Mouse (Mus musculus) CH12.LX (cell line): Measurements from ENCODE around the gene Ccdc6. TPM values are rescaled to one million over a fixed set of nuclear protein-coding genes. Genes with fewer than 3 reads are reported as not detected.
A peak's percentile ranks its signal among the peaks of the same experiment; 100 is the strongest.

Source experiments
- DNase-seq: peaks from one replicate; pipeline ENCODE4 v3.0.0-alpha.2; 2013; ENCODE audit errors: extremely low read depth
- H3K27ac ChIP-seq: 2 replicates; pipeline ENCODE4 v1.5.1; 2012; ENCODE audit warnings: low read depth, mild to moderate bottlenecking, control low read depth, moderate library complexity; ENCODE audit not compliant: insufficient read depth
- H3K27me3 ChIP-seq: replicated peaks from 2 replicates; pipeline ENCODE3; 2012; ENCODE audit warnings: inconsistent platforms
- H3K36me3 ChIP-seq, 2 experiments: replicated peaks in 1 of 2; 2 replicates each; pipeline versions ENCODE3 to v1.6.1; 2012; ENCODE audit warnings: inconsistent platforms in 1 of 2, low read length in 1 of 2, mild to moderate bottlenecking in 1 of 2, mixed read lengths in 1 of 2, moderate library complexity in 1 of 2; ENCODE audit not compliant: control insufficient read depth in 1 of 2, insufficient read depth in 1 of 2
- H3K4me1 ChIP-seq, 2 experiments: 2 replicates each; pipeline ENCODE4 v1.6.1; 2012; ENCODE audit warnings: inconsistent platforms in 1 of 2, moderate library complexity in 1 of 2; ENCODE audit not compliant: insufficient read depth in 2 of 2, control insufficient read depth in 1 of 2
- H3K4me2 ChIP-seq: 2 replicates; pipeline ENCODE4 v1.6.1; 2012; ENCODE audit warnings: low read depth, mild to moderate bottlenecking, control low read depth; ENCODE audit not compliant: poor library complexity, insufficient read depth, severe bottlenecking
- H3K4me3 ChIP-seq, 3 experiments: fragments of 150-350 bp in 1 of 3; sonication (generic) in 1 of 3; replicated peaks in 1 of 3; 2 replicates each; pipeline versions ENCODE3 to v1.5.1; 2011 to 2012; ENCODE audit warnings: low read depth in 2 of 3, low read length in 2 of 3, mild to moderate bottlenecking in 2 of 3, moderate library complexity in 2 of 3, control low read depth in 1 of 3, improper control_type of control experiment in 1 of 3, inconsistent platforms in 1 of 3, mixed read lengths in 1 of 3; ENCODE audit not compliant: poor library complexity in 1 of 3
- H3K79me2 ChIP-seq: replicated peaks from 2 replicates; pipeline ENCODE4 v1.6.1; 2012; ENCODE audit warnings: mild to moderate bottlenecking, moderate library complexity; ENCODE audit not compliant: control insufficient read depth, poor library complexity, insufficient read depth, severe bottlenecking; ENCODE audit errors: extremely low read depth
- H3K9ac ChIP-seq: 2 replicates; pipeline ENCODE4 v1.6.1; 2012; ENCODE audit warnings: low read depth, mild to moderate bottlenecking, control low read depth, moderate library complexity; ENCODE audit not compliant: insufficient read depth
- H3K9me3 ChIP-seq: replicated peaks from 2 replicates; pipeline ENCODE3; 2012; ENCODE audit warnings: low read length, inconsistent platforms, mixed read lengths
- BHLHE40 ChIP-seq: IDR thresholded peaks from 2 replicates; pipeline ENCODE4 v1.6.1; 2011; ENCODE audit warnings: mild to moderate bottlenecking, low read depth, low read length, improper control_type of control experiment
- CHD1 ChIP-seq: IDR thresholded peaks from 2 replicates; pipeline ENCODE4 v1.6.1; 2012; ENCODE audit warnings: low read depth, low read length, improper control_type of control experiment, inconsistent platforms
- CHD2 ChIP-seq: IDR thresholded peaks from 2 replicates; pipeline ENCODE4 v1.6.1; 2011; ENCODE audit warnings: low read length, improper control_type of control experiment
- E2F4 ChIP-seq: IDR thresholded peaks from 2 replicates; pipeline ENCODE4 v1.6.1; 2011; ENCODE audit warnings: low read depth, low read length, improper control_type of control experiment; ENCODE audit not compliant: insufficient replicate concordance
- ELF1 ChIP-seq: IDR thresholded peaks from 2 replicates; pipeline ENCODE4 v1.6.1; 2014; ENCODE audit warnings: low read depth, mild to moderate bottlenecking, inconsistent platforms, low read length, improper control_type of control experiment
- EP300 ChIP-seq: IDR thresholded peaks from 2 replicates; pipeline ENCODE4 v1.6.1; 2011; ENCODE audit warnings: low read length, improper control_type of control experiment
- ETS1 ChIP-seq: conservative IDR thresholded peaks from 2 replicates; pipeline ENCODE4 v1.6.1; 2012; ENCODE audit warnings: low read depth, mild to moderate bottlenecking, inconsistent platforms, low read length, improper control_type of control experiment, moderate library complexity
- GABPA ChIP-seq: IDR thresholded peaks from 2 replicates; pipeline ENCODE4 v1.6.1; 2012; ENCODE audit warnings: low read depth, low read length, improper control_type of control experiment, inconsistent platforms; ENCODE audit not compliant: insufficient replicate concordance
- IRF4 ChIP-seq: IDR thresholded peaks from 2 replicates; pipeline ENCODE4 v1.6.1; 2014; ENCODE audit warnings: low read depth, mild to moderate bottlenecking, inconsistent platforms, low read length, improper control_type of control experiment
- JUN ChIP-seq: IDR thresholded peaks from 2 replicates; pipeline ENCODE4 v1.6.1; 2011; ENCODE audit warnings: low read depth, mild to moderate bottlenecking, low read length, improper control_type of control experiment, moderate library complexity; ENCODE audit not compliant: insufficient read depth
- JUND ChIP-seq: conservative IDR thresholded peaks from 2 replicates; pipeline ENCODE4 v1.6.1; 2011; ENCODE audit warnings: low read depth, low read length, improper control_type of control experiment
- MAFK ChIP-seq: IDR thresholded peaks from 2 replicates; pipeline ENCODE4 v1.6.1; 2011; ENCODE audit warnings: low read length, improper control_type of control experiment; ENCODE audit not compliant: insufficient replicate concordance
- MAX ChIP-seq: IDR thresholded peaks from 2 replicates; pipeline ENCODE4 v1.6.1; 2011; ENCODE audit warnings: low read length, improper control_type of control experiment
- MEF2A ChIP-seq: IDR thresholded peaks from 2 replicates; pipeline ENCODE4 v1.6.1; 2014; ENCODE audit warnings: low read depth, mild to moderate bottlenecking, inconsistent platforms, low read length, improper control_type of control experiment, borderline replicate concordance
- MXI1 ChIP-seq: IDR thresholded peaks from 2 replicates; pipeline ENCODE4 v1.6.1; 2011; ENCODE audit warnings: mild to moderate bottlenecking, low read depth, low read length, improper control_type of control experiment
- MYC ChIP-seq: IDR thresholded peaks from 2 replicates; pipeline ENCODE4 v1.6.1; 2011; ENCODE audit warnings: low read depth, mild to moderate bottlenecking, improper control_type of control experiment, low read length
- NRF1 ChIP-seq: IDR thresholded peaks from 2 replicates; pipeline ENCODE4 v1.6.1; 2014; ENCODE audit warnings: low read depth, mild to moderate bottlenecking, inconsistent platforms, low read length, improper control_type of control experiment, moderate library complexity
- POLR2A ChIP-seq: IDR thresholded peaks from 2 replicates; pipeline ENCODE4 v1.6.1; 2011; ENCODE audit warnings: low read depth, mild to moderate bottlenecking, improper control_type of control experiment, low read length
- POLR2AphosphoS2 ChIP-seq: IDR thresholded peaks from 2 replicates; pipeline ENCODE4 v1.6.1; 2011; ENCODE audit warnings: low read depth, low read length, improper control_type of control experiment
- RAD21 ChIP-seq: IDR thresholded peaks from 2 replicates; pipeline ENCODE4 v1.6.1; 2011; ENCODE audit warnings: low read depth, mild to moderate bottlenecking, low read length, improper control_type of control experiment, moderate library complexity
- RCOR1 ChIP-seq: conservative IDR thresholded peaks from 2 replicates; pipeline ENCODE4 v1.6.1; 2012; ENCODE audit warnings: low read depth, mild to moderate bottlenecking, inconsistent platforms, low read length, improper control_type of control experiment
- SMC3 ChIP-seq: IDR thresholded peaks from 2 replicates; pipeline ENCODE4 v1.6.1; 2011; ENCODE audit warnings: low read depth, low read length, improper control_type of control experiment
- TCF12 ChIP-seq: IDR thresholded peaks from 2 replicates; pipeline ENCODE4 v1.6.1; 2014; ENCODE audit warnings: low read depth, mild to moderate bottlenecking, inconsistent platforms, low read length, improper control_type of control experiment
- UBTF ChIP-seq: IDR thresholded peaks from 2 replicates; pipeline ENCODE4 v1.6.1; 2012; ENCODE audit warnings: low read depth, mild to moderate bottlenecking, inconsistent platforms, low read length, improper control_type of control experiment, moderate library complexity
- USF1 ChIP-seq: IDR thresholded peaks from 2 replicates; pipeline ENCODE4 v1.6.1; 2014; ENCODE audit warnings: low read depth, mild to moderate bottlenecking, inconsistent platforms, low read length, improper control_type of control experiment
- USF2 ChIP-seq: conservative IDR thresholded peaks from 2 replicates; pipeline ENCODE4 v1.6.1; 2011; ENCODE audit warnings: low read depth, low read length, improper control_type of control experiment
- ZC3H11A ChIP-seq: IDR thresholded peaks from 2 replicates; pipeline ENCODE4 v1.6.1; 2012; ENCODE audit warnings: low read depth, mild to moderate bottlenecking, inconsistent platforms, low read length, improper control_type of control experiment
- ZMIZ1 ChIP-seq: IDR thresholded peaks from 2 replicates; pipeline ENCODE4 v1.6.1; 2012; ENCODE audit warnings: low read depth, mild to moderate bottlenecking, inconsistent platforms, low read length, improper control_type of control experiment
- ZNF384 ChIP-seq: IDR thresholded peaks from 2 replicates; pipeline ENCODE4 v1.6.1; 2012; ENCODE audit warnings: low read depth, low read length, improper control_type of control experiment, inconsistent platforms
- dilution Hi-C: fragments of 300-500 bp; cut with MboI; formaldehyde crosslinking; loops from 2 replicates; pipeline ENCODE4 v1.14.3; 2020; ENCODE audit warnings: low sequenced_read_pairs; ENCODE audit not compliant: extremely low pct_unique_long_range_greater_than_20kb, extremely low pct_ligation_motif_present
- in situ Hi-C: fragments of 300-500 bp; cut with MboI; formaldehyde crosslinking; loops from 3 replicates; pipeline ENCODE4 v1.14.3; 2019; ENCODE audit warnings: low sequenced_read_pairs, low pct_ligation_motif_present, low pct_unique_long_range_greater_than_20kb, mixed read lengths
- polyA plus RNA-seq: library from polyadenylated mRNA; unstranded; fragments of >175 nt; gene quantifications from 2 replicates; pipeline ENCODE4 v1.2.1, GENCODE M21; 2012; ENCODE audit warnings: low read depth; ENCODE audit not compliant: insufficient read length
- total RNA-seq, 2 experiments: library from RNA; depleted of rRNA; stranded (reverse); fragments of 300-350 nt in 1 of 2; fragments of >200 nt in 1 of 2; gene quantifications; 2 replicates each; pipeline ENCODE4 v1.2.3; 2012 to 2014

The Ccdc6 gene
- total and polyA plus RNA-seq, 3 experiments, result 19.7 to 36.7 (median 33.5) TPM

GRCm38 (mm10) chr10:70097291-70097901 is 475 bp downstream of the Ccdc6 start:
- in situ Hi-C loops, result no loop called here
- peak overlapping the region; percentile 84; the same call in 1 of the 2 replicates for H3K4me2 ChIP-seq
- dilution Hi-C loops, result no loop called here
- peaks cover 11 to 23% of the 10 kb centered on the region in 2 experiments for H3K4me1 ChIP-seq
- peaks cover 11% of the 10 kb centered on the region for H3K9me3 ChIP-seq
- peak overlapping the region; percentile 94 for H3K27ac ChIP-seq
- H3K27me3 ChIP-seq, result no peaks in the 10 kb centered on the region
- peak overlapping the region; percentile 89 to 100 (median 91) for H3K4me3 ChIP-seq
- H3K79me2 ChIP-seq, result peaks cover 49% of the 10 kb centered on the region
- no peak for TF ChIP-seq MAX
- no peak for TF ChIP-seq ELF1
- no peak for TF ChIP-seq POLR2A
- no peak for DNase-seq
- peak overlapping the region; percentile 95 for H3K9ac ChIP-seq
- H3K36me3 ChIP-seq, result peaks cover 7 to 32% of the 10 kb centered on the region in 2 experiments

- in situ Hi-C loops, result no loop called here
- peak overlapping the region; percentile 94 for H3K27ac ChIP-seq
- peak; percentile 58 for DNase-seq
- peak overlapping the region; percentile 95 for H3K9ac ChIP-seq
- H3K4me3 ChIP-seq, result peak overlapping the region; percentile 89 to 100 (median 91)
- peaks cover 11 to 23% of the 10 kb centered on the region in 2 experiments for H3K4me1 ChIP-seq
- dilution Hi-C loops, result no loop called here
- peaks cover 8 to 37% of the 10 kb centered on the region in 2 experiments for H3K36me3 ChIP-seq
- peaks cover 11% of the 10 kb centered on the region for H3K9me3 ChIP-seq
- H3K79me2 ChIP-seq, result peaks cover 55% of the 10 kb centered on the region
- H3K4me2 ChIP-seq, result peak overlapping the region; percentile 84
- H3K27me3 ChIP-seq, result no peaks in the 10 kb centered on the region
- TF ChIP-seq RAD21 (no peak; the same call in 1 of the 2 replicates), ZMIZ1 (peak; percentile 59; the same call in 1 of the 2 replicates), JUN (no peak), SMC3 (no peak), ZC3H11A (no peak), MEF2A (peak; percentile 52; the same call in 1 of the 2 replicates), ELF1 (no peak; the same call in 1 of the 2 replicates), ZNF384 (peak; percentile 42; the same call in 1 of the 2 replicates), POLR2A (peak; percentile 51; the same call in 1 of the 2 replicates), EP300 (peak; percentile 61), ETS1 (peak; percentile 69), GABPA (no peak), JUND (0 out of 2 replicates have a peak, but pooled peaks have one; percentile 27), UBTF (peak; percentile 89), E2F4 (no peak), CHD2 (no peak), BHLHE40 (peak; percentile 52), POLR2AphosphoS2 (no peak), CHD1 (peak; percentile 54), TCF12 (peak; percentile 86), MYC (0 out of 2 replicates have a peak, but pooled peaks have one; percentile 32), MAFK (no peak), MXI1 (peak; percentile 87), IRF4 (peak; percentile 88), USF1 (no peak), RCOR1 (no peak), NRF1 (0 out of 2 replicates have a peak, but pooled peaks have one; percentile 10), USF2 (no peak)
These were observed 1.1 kb downstream of the Ccdc6 start for GRCm38 (mm10) chr10:70097911-70098569.
